Mouse (Mus musculus) E14TG2a.4 (cell line): ENCODE measurements around the gene Spef1.

Experiments
- CTCF ChIP-seq: conservative IDR thresholded peaks from 2 replicates; pipeline ENCODE4 v1.5.1; 2014; ENCODE audit warnings: low read length
- NANOG ChIP-seq: IDR thresholded peaks from 2 replicates; pipeline ENCODE4 v1.6.1; 2014; ENCODE audit warnings: borderline replicate concordance, low read length, mixed read lengths
- POU5F1 ChIP-seq: IDR thresholded peaks from 2 replicates; pipeline ENCODE4 v1.6.1; 2014; ENCODE audit warnings: low read length, borderline replicate concordance

DNA sequence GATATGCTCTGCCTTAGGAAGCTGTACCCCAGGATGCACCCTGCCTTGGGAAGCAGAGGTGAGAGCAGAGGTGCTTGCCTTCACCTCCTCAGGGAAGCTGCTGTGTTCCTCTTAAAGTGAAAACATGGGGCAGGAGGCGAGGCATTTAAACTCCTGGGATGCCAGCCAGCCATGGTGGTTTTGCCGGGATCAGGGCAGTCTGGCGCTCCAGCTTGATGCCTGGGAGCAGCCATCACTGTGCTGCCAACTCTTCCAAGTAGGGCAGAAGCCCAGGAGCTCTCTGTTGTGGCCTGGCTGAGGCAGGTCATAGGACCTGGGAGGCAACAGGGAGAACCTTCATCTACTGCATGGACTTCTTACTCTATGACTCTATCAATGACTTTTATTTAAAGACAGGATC lies 14.2 kb upstream of the Spef1 start:
- TF ChIP-seq CTCF (no peak), POU5F1 (no peak), NANOG (no peak)
